Mouse (Mus musculus) kidney, embryonic 15.5 days (tissue): ENCODE results near the gene Gm4763. TPM values are rescaled to one million over a fixed set of nuclear protein-coding genes. Genes with fewer than 3 reads are reported as not detected.
"Not testable (repeated sequence)": the region's sequence is repeated elsewhere in the genome, so short reads cannot be mapped to it uniquely, and the experiment has no call there.

ENCODE experiments used
- ATAC-seq: fragments of 200-750 bp; cut with Nextera tagmentation; replicated peaks from 2 replicates; pipeline ENCODE4 v1.8.0; 2017; ENCODE audit warnings: moderate TSS enrichment; ENCODE audit not compliant: low FRiP score
- H3K27ac ChIP-seq: fragments of 300-500 bp; sonication (generic); 2 replicates; pipeline ENCODE4 v1.5.1; 2015; ENCODE audit warnings: mild to moderate bottlenecking, inconsistent platforms
- H3K27me3 ChIP-seq: fragments of 300-500 bp; sonication (generic); 2 replicates; pipeline ENCODE4 v1.6.1; 2015; ENCODE audit warnings: inconsistent platforms
- H3K36me3 ChIP-seq: fragments of 300-500 bp; sonication (generic); 2 replicates; pipeline ENCODE4 v1.6.1; 2015; ENCODE audit warnings: inconsistent platforms
- H3K4me1 ChIP-seq: fragments of 300-500 bp; sonication (generic); 2 replicates; pipeline ENCODE4 v1.6.1; 2015; ENCODE audit warnings: inconsistent platforms
- H3K4me2 ChIP-seq: fragments of 300-500 bp; sonication (generic); 2 replicates; pipeline ENCODE4 v1.6.1; 2015; ENCODE audit warnings: moderate library complexity, mild to moderate bottlenecking, inconsistent platforms
- H3K4me3 ChIP-seq: fragments of 300-500 bp; sonication (generic); replicated peaks from 2 replicates; pipeline ENCODE4 v1.5.1; 2015; ENCODE audit warnings: mild to moderate bottlenecking, inconsistent platforms
- H3K9ac ChIP-seq: fragments of 300-500 bp; sonication (generic); 2 replicates; pipeline ENCODE4 v1.6.1; 2015; ENCODE audit warnings: mild to moderate bottlenecking, inconsistent platforms
- H3K9me3 ChIP-seq: fragments of 300-500 bp; sonication (generic); replicated peaks from 2 replicates; pipeline ENCODE4 v1.6.1; 2016; ENCODE audit warnings: inconsistent platforms
- WGBS: fragments of 180-500 bp; shearing (Covaris S2); methylation state at CpG from one replicate; pipeline ENCODE4 v1.1.7; 2015; ENCODE audit warnings: mixed read lengths; 5-methylcytosine and 5-hydroxymethylcytosine counted together
- polyA plus RNA-seq: library from polyadenylated mRNA; unstranded; fragments of >200 nt; fragmentation: Nextera tagmentation; extraction: Ambion mirVana; gene quantifications from 2 replicates; pipeline ENCODE4 v1.2.1, GENCODE M21; 2015

Gene Gm4763
- not detected in 2 replicates for polyA plus RNA-seq

DNA sequence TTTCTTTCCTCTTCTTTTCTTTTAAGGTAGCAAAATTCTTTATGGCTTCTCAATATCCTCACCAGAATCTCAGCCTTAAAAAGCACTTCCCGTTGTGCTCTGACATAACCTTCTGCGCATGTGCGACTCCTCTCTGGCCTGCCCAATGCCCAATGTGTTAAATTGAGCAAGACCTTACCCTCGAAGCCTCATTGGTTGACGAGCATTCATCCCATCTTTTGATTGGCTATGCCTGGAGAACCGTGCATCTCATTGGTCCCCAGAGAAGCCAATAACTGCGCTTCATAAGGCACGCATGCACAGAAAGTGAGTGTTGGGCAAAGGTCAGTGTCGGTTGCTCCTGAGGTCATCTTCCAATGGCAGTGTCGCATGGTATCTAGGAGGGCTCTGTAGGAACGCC, at the start of gene Gm4763:
TSS of gene Gm4763 (minus strand) at position 101 of the 400 bp plus-strand sequence.
- not testable (repeated sequence) for H3K4me3 ChIP-seq, H3K4me2 ChIP-seq, H3K36me3 ChIP-seq, H3K4me1 ChIP-seq, H3K27ac ChIP-seq, H3K9ac ChIP-seq, ATAC-seq, H3K9me3 ChIP-seq, H3K27me3 ChIP-seq
- WGBS = 90% methylated on average over 11 of the region's 11 CpGs

DNA sequence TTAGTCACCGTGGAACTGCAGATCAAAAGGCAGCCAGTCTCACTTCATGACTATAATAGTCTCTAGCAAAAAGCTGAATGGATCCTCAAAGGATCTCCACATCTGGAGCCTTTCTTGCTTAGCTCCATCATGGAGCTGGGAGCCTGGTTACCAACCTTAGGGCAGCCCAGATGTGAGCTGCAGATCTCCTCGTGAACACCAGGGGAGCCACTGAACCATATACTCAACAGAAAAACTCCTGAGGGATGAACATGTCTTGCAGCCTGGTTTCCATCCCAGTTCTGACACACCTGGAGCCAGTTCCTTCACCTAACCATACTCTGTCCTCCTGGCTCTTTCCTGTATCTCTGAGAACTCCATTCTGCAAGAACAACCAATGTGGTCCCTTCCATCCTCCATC, 49.4 kb upstream of the Gm4763 start:
- Histone ChIP-seq H3K36me3 (no peaks in the 10 kb centered on the region), H3K4me3 (no peak overlapping the region), H3K27me3 (no peaks in the 10 kb centered on the region), H3K4me2 (no peak overlapping the region), H3K27ac (no peak overlapping the region), H3K9me3 (no peaks in the 10 kb centered on the region), H3K9ac (no peak overlapping the region), H3K4me1 (no peaks in the 10 kb centered on the region)
- no peak for ATAC-seq
- WGBS = 92% methylated on average over 2 of the region's 2 CpGs

- Histone ChIP-seq H3K4me2 (no peak overlapping the region), H3K9ac (no peak overlapping the region), H3K4me3 (no peak overlapping the region), H3K27me3 (no peaks in the 10 kb centered on the region), H3K9me3 (no peaks in the 10 kb centered on the region), H3K36me3 (no peaks in the 10 kb centered on the region), H3K27ac (no peak overlapping the region), H3K4me1 (no peaks in the 10 kb centered on the region)
- 49% methylated on average over 3 of the region's 3 CpGs for WGBS
- ATAC-seq = no peak
Observed at GRCm38 (mm10) chr7:24773942-24774535, 47.3 kb upstream of the Gm4763 start.

DNA sequence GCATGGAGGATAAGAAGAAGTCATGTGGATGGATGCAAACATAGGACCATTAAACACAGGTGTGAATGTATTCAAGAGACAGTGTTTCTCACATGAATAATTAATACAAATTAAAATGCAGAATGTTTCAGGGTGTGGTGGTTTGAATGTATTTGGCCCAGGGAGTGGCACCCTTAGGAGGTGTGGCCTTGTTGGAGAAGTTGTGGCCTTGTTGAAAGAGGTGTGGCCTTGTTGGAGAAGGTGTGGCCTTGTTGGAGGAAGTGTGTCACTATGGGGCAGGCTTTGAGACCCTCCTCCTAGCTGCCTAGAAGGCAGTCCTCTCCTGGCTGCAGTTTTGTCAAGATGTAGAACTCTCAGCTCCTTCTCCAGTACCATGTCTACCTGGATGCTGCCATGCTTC, 44.7 kb upstream of the Gm4763 start:
- H3K9me3 ChIP-seq = no peaks in the 10 kb centered on the region
- no peak overlapping the region for H3K9ac ChIP-seq
- no peaks in the 10 kb centered on the region for H3K36me3 ChIP-seq
- H3K4me1 ChIP-seq = no peaks in the 10 kb centered on the region
- no peaks in the 10 kb centered on the region for H3K27me3 ChIP-seq
- H3K4me2 ChIP-seq = no peak overlapping the region
- no peak overlapping the region for H3K27ac ChIP-seq
- ATAC-seq = no peak
- H3K4me3 ChIP-seq = no peak overlapping the region

DNA sequence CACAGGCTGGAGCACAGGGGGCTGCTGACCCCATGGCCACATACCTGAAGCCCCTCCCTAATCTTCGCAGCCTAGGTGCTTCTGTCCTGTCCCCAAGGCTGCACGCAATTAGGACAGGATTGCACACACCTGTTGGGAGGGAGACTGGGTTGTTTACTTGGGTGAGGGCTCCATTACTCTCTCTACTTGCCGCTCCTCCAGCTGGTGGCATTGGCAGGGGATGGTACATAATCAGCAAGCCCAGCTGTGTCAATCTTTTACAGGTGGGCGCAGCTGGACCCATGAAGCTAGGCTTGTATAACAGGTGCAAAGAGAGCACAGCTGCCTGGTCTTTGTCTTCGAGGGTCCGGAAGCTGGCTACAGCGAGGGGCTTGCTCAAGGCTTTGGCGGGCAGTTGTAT, 35.9 kb upstream of the Gm4763 start:
- WGBS = 91% methylated on average over 8 of the region's 8 CpGs
- no peaks in the 10 kb centered on the region for H3K36me3 ChIP-seq
- H3K4me2 ChIP-seq = no peak overlapping the region
- H3K27me3 ChIP-seq = no peaks in the 10 kb centered on the region
- H3K9ac ChIP-seq = no peak overlapping the region
- H3K4me3 ChIP-seq = no peak overlapping the region
- no peaks in the 10 kb centered on the region for H3K4me1 ChIP-seq
- ATAC-seq = no peak
- no peaks in the 10 kb centered on the region for H3K9me3 ChIP-seq
- H3K27ac ChIP-seq = no peak overlapping the region

DNA sequence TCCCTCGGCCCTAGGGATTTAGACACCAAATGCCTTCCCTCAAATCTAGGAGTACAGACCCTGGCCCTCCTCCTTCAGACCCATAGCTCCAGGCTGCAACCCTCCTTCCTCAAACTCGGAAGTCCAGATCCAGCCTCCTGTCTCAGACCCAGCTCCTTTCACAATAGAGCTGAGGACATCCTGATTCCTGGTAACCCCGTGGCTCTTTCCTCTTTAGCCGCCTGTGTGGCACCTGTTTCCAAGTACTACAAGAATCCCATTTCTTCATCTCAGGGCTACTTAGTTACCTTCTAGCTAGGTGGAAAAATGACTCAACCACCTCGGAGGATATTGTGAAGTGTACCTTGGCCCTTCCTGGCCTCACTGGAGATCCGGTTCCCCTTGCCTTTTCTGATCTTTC, 34.5 kb upstream of the Gm4763 start:
- no peaks in the 10 kb centered on the region for H3K36me3 ChIP-seq

GRCm38 (mm10) chr7:24760211-24760610, 33.5 kb upstream of the Gm4763 start, which contains the start of gene Cd177:
Gene Cd177 (minus strand): TSS chr7:24760311.
- Histone ChIP-seq H3K27ac (no peak within 1 kb of the TSS), H3K4me3 (no peak within 1 kb of the TSS), H3K9me3 (no peaks in the 10 kb centered on the region), H3K4me1 (no peaks in the 10 kb centered on the region), H3K9ac (no peak within 1 kb of the TSS), H3K36me3 (no peaks in the 10 kb centered on the region), H3K4me2 (no peak within 1 kb of the TSS), H3K27me3 (no peaks in the 10 kb centered on the region)
- ATAC-seq = no peak
- 64% methylated on average over 6 of the region's 6 CpGs for WGBS

More for the DNA sequence above, 34.5 kb upstream of the Gm4763 start:
- H3K27me3 ChIP-seq = no peaks in the 10 kb centered on the region
- 85% methylated on average over 6 of the region's 6 CpGs for WGBS
- H3K9ac ChIP-seq = no peak overlapping the region
- H3K9me3 ChIP-seq = no peaks in the 10 kb centered on the region
- ATAC-seq = no peak
- no peak overlapping the region for H3K4me2 ChIP-seq
- no peak overlapping the region for H3K27ac ChIP-seq
- no peak overlapping the region for H3K4me3 ChIP-seq
- no peaks in the 10 kb centered on the region for H3K4me1 ChIP-seq

DNA sequence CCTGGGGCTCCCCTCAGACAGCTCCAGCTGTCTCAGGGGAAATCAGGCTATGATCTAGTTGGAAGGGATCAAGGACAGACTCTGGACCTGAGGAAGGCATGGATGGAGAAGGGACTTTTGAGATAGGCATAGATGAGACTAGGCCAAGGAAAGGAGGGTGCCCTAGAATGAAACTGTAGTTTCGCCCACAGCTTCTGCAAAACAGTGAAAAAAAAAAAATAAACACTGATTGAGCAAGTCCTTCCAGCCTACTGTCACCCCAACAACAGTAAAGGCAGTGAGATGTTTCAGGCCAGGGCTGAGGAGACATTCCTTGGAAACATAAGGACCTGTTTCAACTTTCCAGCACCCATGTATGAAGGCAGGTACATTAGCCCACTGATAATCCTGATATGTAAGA, 31.8 kb upstream of the Gm4763 start:
- no peak for ATAC-seq
- Histone ChIP-seq H3K4me1 (no peaks in the 10 kb centered on the region), H3K4me3 (no peak overlapping the region), H3K9me3 (no peaks in the 10 kb centered on the region), H3K27ac (no peak overlapping the region), H3K36me3 (no peaks in the 10 kb centered on the region), H3K4me2 (no peak overlapping the region), H3K27me3 (no peaks in the 10 kb centered on the region), H3K9ac (no peak overlapping the region)
- WGBS = 70% methylated on average over 1 of the region's 1 CpGs

DNA sequence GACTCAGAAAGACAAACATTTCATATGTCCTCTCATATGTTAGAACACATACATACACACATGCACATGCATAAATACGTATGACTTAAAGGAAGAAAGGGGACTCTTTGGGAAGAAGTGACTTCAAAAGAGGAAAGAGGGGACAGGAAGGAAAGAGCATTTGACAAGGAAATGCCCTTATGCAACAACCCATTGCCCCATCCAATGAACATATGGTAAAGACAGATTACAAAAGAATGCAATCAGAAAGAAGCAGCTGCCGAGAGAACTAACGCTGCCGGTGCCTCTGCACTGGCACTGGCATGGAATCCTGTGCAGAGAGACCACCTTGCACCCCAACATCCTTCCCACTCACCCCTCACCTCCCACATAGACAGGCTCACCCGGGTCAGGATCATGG, 26.8 kb upstream of the Gm4763 start:
- no peak overlapping the region for H3K4me3 ChIP-seq
- no peaks in the 10 kb centered on the region for H3K36me3 ChIP-seq
- H3K4me2 ChIP-seq = no peak overlapping the region
- H3K4me1 ChIP-seq = peaks cover 16% of the 10 kb centered on the region
- no peaks in the 10 kb centered on the region for H3K27me3 ChIP-seq
- H3K27ac ChIP-seq = no peak overlapping the region
- no peaks in the 10 kb centered on the region for H3K9me3 ChIP-seq
- H3K9ac ChIP-seq = no peak overlapping the region
- no peak for ATAC-seq
- WGBS = 80% methylated on average over 5 of the region's 5 CpGs

- no peak overlapping the region for H3K4me2 ChIP-seq
- peak; percentile 58; the same call in 1 of the 2 replicates for ATAC-seq
- WGBS = 40% methylated on average over 2 of the region's 2 CpGs
Observed at GRCm38 (mm10) chr7:24751610-24752009, 24.9 kb upstream of the Gm4763 start.

DNA sequence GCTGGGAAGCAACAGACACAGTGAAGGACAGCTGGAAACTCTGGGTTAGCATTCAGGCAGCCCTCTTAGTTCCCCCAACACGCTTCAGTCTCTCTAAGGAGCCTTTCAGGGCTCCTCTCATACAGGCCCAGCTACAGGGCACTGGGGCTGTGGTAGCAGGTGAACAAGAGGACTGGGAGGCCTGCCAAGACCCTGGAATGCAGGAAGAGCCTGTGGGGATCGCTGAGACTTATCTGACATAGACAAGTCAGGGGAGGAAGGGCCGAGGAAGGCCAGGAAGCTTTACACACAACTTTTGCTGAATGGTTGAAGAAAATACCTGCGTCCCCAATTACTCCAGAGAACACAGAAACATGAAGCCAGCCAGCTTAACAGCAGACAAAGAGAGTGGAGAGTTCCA, 24.0 kb upstream of the Gm4763 start:
- 40% methylated on average over 4 of the region's 4 CpGs for WGBS
- peaks cover 16% of the 10 kb centered on the region for H3K4me1 ChIP-seq
- peak overlapping the region; percentile 4; the same call in 1 of the 2 replicates for H3K27ac ChIP-seq
- no peaks in the 10 kb centered on the region for H3K36me3 ChIP-seq
- no peak for ATAC-seq
- no peaks in the 10 kb centered on the region for H3K27me3 ChIP-seq
- H3K4me2 ChIP-seq = no peak overlapping the region
- H3K9ac ChIP-seq = no peak overlapping the region
- no peak overlapping the region for H3K4me3 ChIP-seq
- H3K9me3 ChIP-seq = no peaks in the 10 kb centered on the region

More at GRCm38 (mm10) chr7:24751610-24752009, 24.9 kb upstream of the Gm4763 start:
- Histone ChIP-seq H3K36me3 (no peaks in the 10 kb centered on the region), H3K27me3 (no peaks in the 10 kb centered on the region), H3K9me3 (no peaks in the 10 kb centered on the region), H3K4me3 (no peak overlapping the region), H3K4me1 (peaks cover 16% of the 10 kb centered on the region), H3K9ac (no peak overlapping the region), H3K27ac (0 out of 2 replicates have a peak overlapping the region, but pooled peaks have one; percentile 4)

GRCm38 (mm10) chr7:24735970-24736670, 9.4 kb upstream of the Gm4763 start:
- Histone ChIP-seq H3K27ac (no peak overlapping the region), H3K9me3 (0 out of 2 replicates have a peak, but pooled peaks cover under 1% of the 10 kb centered on the region), H3K4me1 (peaks cover 6% of the 10 kb centered on the region), H3K4me3 (no peak overlapping the region), H3K9ac (no peak overlapping the region), H3K27me3 (no peaks in the 10 kb centered on the region; the same call in 1 of the 2 replicates), H3K36me3 (no peaks in the 10 kb centered on the region), H3K4me2 (peak overlapping the region; percentile 38)
- 16% methylated on average over 17 of the region's 17 CpGs for whole genome bisulfite sequencing
- ATAC-seq = peak; percentile 83
